Mouse (Mus musculus): Measurements from ENCODE around the gene Hbp1. TPM values are rescaled to one million over a fixed set of nuclear protein-coding genes. Genes with fewer than 3 reads are reported as not detected.

Gene Hbp1
- total RNA-seq, 2 experiments from 2014 or later: 21.4 to 22.1 TPM

DNA sequence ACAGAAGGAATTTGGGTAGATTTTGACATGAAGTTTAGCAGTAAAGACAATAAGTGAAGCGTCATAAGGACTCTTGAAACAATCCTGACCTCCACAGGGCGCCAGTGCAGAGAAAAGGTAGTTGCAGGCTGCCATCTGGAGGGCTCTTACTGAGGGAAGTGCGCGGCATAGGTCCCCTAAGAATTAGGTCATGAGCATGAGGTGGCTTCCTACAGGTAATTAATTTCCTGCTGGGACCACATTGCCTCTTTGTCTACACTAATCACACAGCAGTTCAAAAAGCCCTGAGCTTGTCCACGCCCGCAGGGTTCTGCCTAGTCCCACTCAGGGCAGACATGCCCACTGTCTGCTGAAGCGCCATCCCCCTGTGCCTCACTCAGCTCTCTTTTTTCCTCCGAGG is 53.3 kb downstream of the Hbp1 start:
- Histone ChIP-seq H3K4me3 (no peak overlapping the region), H3K27ac (peak overlapping the region; percentile 74)
- intact Hi-C loops (cut with DNase I): loop anchor here (2.0 to 5.0 kb wide), 4 partner anchors 38 to 185 kb away; partner anchors contain the start of gene Gpr22
- no peak for DNase-seq (ENCODE audit: extremely low spot score in 1 of 2, low spot score in 2 of 2)
- peak; percentile 26 for TF ChIP-seq CTCF (IDR thresholded peaks at IDR 0.05)

DNA sequence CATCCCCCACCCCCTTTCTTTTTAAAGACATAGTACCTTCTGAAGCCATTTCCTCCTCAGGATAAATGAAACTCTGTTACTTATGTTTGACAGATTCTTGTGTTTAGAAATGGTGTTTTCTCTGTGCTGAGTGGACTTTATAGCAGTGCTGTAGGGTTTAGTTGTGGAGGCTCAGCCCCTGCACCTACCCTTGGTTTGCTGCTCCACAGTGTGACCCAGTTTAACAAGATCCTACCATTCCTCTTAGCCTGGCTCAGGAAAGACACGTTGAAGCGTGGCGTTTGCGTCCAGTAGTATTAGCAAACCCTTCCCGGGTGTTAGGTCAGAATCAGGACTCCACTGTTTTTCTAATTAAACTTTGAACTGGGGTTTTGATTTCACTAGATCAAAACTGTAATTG is 54.0 kb downstream of the Hbp1 start:
- intact Hi-C loops (cut with DNase I): loop anchor here (2.0 to 5.0 kb wide), 4 partner anchors 37 to 184 kb away; partner anchors contain the start of gene Gpr22
- no peak overlapping the region for H3K4me3 ChIP-seq

DNA sequence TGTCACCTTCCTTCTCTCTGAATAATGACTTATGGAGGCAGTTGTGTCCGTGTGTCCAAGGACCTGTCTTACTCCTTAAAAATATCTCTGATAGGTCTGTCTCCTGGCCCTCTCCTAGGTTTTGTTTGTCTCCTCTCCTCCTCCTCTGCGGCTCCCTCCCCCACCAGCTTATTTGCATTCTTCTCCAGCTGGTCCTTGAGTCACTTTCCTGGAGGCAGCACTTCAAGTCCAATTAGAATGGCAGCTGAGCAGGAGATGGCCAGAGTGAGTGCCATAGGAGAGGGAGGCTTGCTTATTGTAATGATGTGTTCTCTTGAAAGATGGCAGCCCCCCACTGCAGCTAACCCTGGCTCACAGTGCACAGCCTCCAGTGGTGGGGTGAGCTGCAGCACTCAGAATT is 54.4 kb downstream of the Hbp1 start:
- DNase-seq (ENCODE audit: extremely low spot score in 1 of 2, low spot score in 2 of 2): peak; percentile 58 to 71
- H3K4me3 ChIP-seq: no peak overlapping the region
- no peak for TF ChIP-seq CTCF (IDR thresholded peaks at IDR 0.05)
- H3K27ac ChIP-seq: peak overlapping the region; percentile 74
- intact Hi-C loops (cut with DNase I): loop anchor here (2.0 to 5.0 kb wide), 4 partner anchors 37 to 184 kb away; partner anchors contain the start of gene Gpr22

More for the DNA sequence above, 54.0 kb downstream of the Hbp1 start:
- DNase-seq (ENCODE audit: extremely low spot score in 1 of 2, low spot score in 2 of 2): no peak
- peak overlapping the region; percentile 74 for H3K27ac ChIP-seq
- no peak for TF ChIP-seq CTCF (IDR thresholded peaks at IDR 0.05)

DNA sequence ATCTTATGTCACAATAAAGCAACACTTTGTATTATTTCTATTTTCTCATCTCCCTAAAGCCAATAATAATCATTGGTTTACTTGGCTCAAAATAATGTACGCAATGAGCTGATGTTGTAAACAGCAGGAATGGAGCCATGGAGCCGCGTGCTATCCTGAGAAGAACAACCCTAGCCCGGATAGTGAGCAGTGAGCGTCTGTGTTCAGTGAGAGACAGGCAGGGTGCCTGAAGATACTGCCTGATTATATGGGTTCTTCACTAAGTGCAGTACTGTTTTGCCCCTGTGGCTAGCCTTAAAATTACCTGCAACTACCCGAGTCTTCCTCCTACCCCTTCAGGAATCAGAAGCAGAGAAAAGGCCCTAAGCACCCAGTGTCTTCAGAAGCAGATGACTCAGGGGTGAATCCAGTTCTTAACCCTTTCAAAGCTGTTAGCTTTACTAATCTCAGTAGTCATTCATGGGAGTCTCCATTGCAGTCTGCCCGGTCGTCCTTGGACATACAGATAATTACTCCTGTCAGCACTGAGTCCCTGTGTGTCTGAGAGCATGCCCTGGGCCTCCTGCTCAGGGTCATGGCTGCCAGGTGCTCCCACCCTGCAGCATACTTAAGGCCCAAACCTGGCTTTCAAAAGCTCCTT is 55.1 kb downstream of the Hbp1 start:
- peak overlapping the region; percentile 74 for H3K27ac ChIP-seq
- intact Hi-C loops (cut with DNase I): loop anchor here (5.0 kb wide), 3 partner anchors 68 to 183 kb away; partner anchors contain the start of gene Gpr22
- no peak for TF ChIP-seq CTCF (IDR thresholded peaks at IDR 0.05)
- no peak overlapping the region for H3K4me3 ChIP-seq
- no peak for DNase-seq (ENCODE audit: extremely low spot score in 1 of 2, low spot score in 2 of 2)

DNA sequence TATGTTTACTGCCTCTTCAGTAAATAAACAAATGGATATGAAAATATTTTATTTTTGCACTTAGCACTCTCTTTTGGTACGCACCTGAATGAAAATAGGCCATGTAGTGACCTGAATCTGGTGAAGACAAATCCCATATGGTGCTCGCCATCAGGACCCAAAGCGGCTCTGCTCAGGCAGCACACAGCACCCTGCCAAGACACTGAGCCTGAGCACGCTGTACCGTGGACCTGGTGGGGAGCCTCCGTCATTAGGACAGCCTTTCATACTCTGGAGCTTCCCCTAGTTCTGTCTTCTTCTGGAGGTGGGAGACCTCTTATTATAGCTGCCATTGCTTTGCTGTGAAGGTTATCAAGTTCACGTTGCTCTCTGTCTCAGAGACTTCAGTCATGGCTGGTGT is 57.6 kb downstream of the Hbp1 start:
- DNase-seq (ENCODE audit: extremely low spot score in 1 of 2, low spot score in 2 of 2): no peak
- Histone ChIP-seq H3K27ac (peak overlapping the region; percentile 6; the same call in 1 of the 2 replicates), H3K4me3 (no peak overlapping the region)
- no peak for TF ChIP-seq CTCF (IDR thresholded peaks at IDR 0.05)
- intact Hi-C loops (cut with DNase I): no loop called here

DNA sequence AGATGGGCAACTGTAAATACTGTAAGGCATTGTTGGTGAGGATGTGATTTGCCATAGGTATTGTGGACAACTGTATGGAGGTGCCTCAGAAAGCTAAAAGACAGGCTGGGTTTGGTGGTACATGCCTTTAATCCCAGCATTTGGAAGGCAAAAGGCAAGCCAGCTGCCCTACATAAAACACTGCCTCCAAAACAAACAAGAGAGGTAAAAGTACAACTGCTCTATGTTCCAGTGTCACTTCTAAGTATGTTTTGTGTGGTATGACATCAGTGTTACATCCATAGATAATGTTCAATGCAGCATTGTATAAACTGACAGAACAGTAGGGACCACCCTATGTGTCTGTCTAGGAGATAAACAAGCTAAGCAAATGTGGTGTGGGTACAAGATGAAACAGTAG is 58.3 kb downstream of the Hbp1 start:
- no peak overlapping the region for H3K27ac ChIP-seq
- no peak for TF ChIP-seq CTCF (IDR thresholded peaks at IDR 0.05)
- DNase-seq (ENCODE audit: extremely low spot score in 1 of 2, low spot score in 2 of 2): no peak
- intact Hi-C loops (cut with DNase I): no loop called here
- H3K4me3 ChIP-seq: no peak overlapping the region

DNA sequence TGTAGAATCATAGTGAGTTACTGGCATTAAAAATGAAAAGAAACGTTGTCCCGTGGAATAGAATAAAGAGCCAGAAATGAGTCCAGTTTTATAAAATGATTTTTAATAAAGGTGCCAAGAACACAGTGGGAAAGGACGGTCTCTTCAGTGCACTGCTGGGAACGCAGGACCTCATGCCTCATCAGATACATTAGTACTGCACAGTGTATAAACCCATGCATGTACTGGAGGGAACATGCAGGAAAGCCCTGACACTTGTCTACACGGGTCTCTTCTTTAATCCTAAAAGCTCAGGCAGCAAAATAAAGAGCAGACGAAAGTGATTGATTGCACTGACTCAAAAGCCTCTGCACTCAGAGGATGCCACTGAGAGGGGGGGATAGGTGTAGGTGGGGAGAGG is 59.6 kb downstream of the Hbp1 start:
- DNase-seq (ENCODE audit: extremely low spot score in 1 of 2, low spot score in 2 of 2): no peak
- no peak for TF ChIP-seq CTCF (IDR thresholded peaks at IDR 0.05)
- intact Hi-C loops (cut with DNase I): no loop called here
- H3K4me3 ChIP-seq: no peak overlapping the region
- H3K27ac ChIP-seq: no peak overlapping the region; the same call in 1 of the 2 replicates

DNA sequence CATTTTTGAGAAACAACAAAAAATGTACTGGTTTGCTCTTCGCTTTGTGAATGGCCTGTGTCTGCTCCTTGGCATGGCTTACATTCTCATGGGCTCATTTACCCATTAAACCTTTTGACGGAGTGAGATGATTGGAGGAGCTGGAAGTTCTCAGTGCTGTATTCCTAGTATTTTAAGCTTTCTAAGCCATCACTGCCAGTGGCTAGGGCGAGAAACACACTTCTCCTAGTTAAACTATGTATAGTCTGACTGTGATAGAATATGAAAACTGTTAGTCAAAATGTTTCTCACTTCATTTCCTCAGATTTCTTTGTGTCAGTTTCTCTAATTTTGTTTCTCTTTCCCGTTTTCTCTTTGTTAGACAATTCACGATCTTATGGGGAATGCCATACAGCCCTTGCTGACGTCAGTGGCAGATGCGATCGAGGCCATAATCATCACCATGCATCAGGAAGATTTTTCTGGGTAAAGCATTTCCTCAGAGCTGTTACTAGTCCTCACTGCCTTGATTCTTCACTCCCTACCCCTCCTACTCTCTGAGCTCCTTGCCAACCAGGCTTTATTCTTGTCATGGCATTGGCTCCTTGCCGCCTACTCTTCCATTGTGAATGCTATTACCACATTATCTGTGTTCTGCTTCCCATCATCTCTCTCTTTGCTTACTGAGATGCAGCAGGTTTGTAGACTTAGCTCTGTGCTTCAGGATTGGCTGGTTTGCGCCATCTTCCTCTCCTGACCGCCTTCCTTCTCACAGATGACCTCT is 64.3 kb downstream of the Hbp1 start:
- H3K4me3 ChIP-seq: no peak overlapping the region
- no peak for TF ChIP-seq CTCF (IDR thresholded peaks at IDR 0.05)
- intact Hi-C loops (cut with DNase I): loop anchor here (5.0 kb wide), 1 partner anchor 129 kb away; no protein-coding TSS in a partner anchor
- peak overlapping the region; percentile 77 for H3K27ac ChIP-seq
- peak; percentile 39 to 74 for DNase-seq (ENCODE audit: extremely low spot score in 1 of 2, low spot score in 2 of 2)

DNA sequence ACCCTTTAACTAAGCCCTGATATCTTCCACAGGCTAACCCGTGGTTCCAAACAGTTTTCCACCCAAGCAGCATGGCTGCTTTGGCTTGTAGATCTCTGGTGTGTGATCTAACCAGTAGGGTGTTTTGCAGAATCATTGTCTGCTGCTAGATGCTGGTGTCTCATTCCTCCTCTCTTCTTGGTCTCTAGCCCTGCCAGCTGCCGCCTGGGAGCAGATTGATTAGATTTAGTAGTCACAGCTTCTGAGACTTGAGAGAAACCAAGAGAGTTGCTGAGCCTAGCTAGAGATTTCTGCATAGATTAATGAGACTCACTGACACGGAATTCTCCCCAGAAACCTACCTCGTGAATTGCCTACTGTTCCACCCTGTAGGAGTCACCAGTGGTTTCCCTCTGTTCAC is 65.3 kb downstream of the Hbp1 start:
- H3K4me3 ChIP-seq: no peak overlapping the region
- TF ChIP-seq CTCF (IDR thresholded peaks at IDR 0.05): no peak
- no peak for DNase-seq (ENCODE audit: extremely low spot score in 1 of 2, low spot score in 2 of 2)
- H3K27ac ChIP-seq: peak overlapping the region; percentile 77; the same call in 1 of the 2 replicates
- intact Hi-C loops (cut with DNase I): loop anchor here (5.0 kb wide), 1 partner anchor 128 kb away; no protein-coding TSS in a partner anchor

DNA sequence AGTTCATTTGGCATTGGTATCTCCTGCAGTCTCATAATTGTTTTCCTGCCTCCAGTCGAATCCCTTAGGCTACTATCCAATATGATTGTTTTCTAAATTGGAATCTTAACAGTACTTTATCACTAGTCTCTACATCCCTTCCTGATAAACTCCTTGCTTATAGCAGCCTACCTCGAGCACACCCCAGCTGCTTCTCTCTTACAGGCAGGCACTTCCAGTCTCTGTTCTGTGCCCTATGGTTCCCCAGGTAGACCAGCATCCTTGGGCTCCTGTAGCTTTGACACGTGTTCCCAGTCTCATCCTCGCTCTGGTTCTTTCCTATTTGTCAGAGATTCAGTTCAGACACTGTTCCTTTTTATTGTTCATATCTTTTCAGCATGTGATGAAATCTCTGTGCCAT is 66.0 kb downstream of the Hbp1 start:
- TF ChIP-seq CTCF (IDR thresholded peaks at IDR 0.05): no peak
- DNase-seq (ENCODE audit: extremely low spot score in 1 of 2, low spot score in 2 of 2): no peak
- Histone ChIP-seq H3K4me3 (no peak overlapping the region), H3K27ac (0 out of 2 replicates have a peak overlapping the region, but pooled peaks have one; percentile 77)
- intact Hi-C loops (cut with DNase I): no loop called here

DNA sequence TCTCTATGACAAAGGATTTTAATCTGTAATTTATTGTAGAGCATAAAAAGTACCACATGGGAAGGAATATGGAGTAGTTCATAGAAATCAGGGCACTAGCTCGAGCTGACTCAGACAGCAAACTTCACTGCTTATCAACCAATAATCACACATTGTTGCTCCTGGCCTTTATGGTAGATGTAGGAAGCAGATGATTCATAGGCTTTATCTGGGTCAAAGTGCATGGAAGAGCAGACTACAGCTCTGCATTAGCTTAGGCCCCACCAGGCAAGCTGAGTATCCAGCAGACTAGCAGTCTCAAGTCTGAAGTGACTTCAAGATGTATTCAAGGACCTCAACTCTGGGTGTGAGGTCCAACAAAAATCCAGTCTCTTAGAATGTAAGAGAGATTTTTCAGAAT is 67.6 kb downstream of the Hbp1 start:
- intact Hi-C loops (cut with DNase I): no loop called here
- no peak for DNase-seq (ENCODE audit: extremely low spot score in 1 of 2, low spot score in 2 of 2)
- no peak for TF ChIP-seq CTCF (IDR thresholded peaks at IDR 0.05)
- H3K4me3 ChIP-seq: no peak overlapping the region
- H3K27ac ChIP-seq: no peak overlapping the region

DNA sequence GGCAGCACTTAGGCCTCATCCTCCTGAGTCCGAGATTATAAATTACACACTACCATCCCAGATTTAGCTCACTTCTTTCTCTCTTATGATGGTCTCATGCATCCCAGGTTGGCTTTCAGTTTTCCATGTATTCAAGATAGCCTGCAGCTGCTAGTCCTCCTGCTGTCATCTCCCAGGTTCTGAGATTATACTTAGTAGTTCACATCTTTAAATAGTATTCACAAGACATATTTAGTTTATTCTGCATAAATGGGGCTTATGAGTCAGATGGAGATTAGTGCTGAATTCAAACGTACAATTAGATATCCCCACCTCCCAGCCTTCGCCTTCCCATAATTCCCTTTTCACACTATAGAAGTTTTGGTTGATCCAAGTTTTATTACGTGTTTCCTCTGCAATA is 73.6 kb downstream of the Hbp1 start:
- H3K4me3 ChIP-seq: no peak overlapping the region
- H3K27ac ChIP-seq: no peak overlapping the region
- intact Hi-C loops (cut with DNase I): no loop called here
- no peak for TF ChIP-seq CTCF (IDR thresholded peaks at IDR 0.05)
- DNase-seq (ENCODE audit: extremely low spot score in 1 of 2, low spot score in 2 of 2): no peak

Other genes with a start within 250 kb of the Hbp1 start
- gene Gpr22, start 236.6 kb downstream of the Hbp1 start, total RNA-seq (2021): 10 to 100 TPM; 49.5 to 54.4 TPM
- 10 to 100 TPM; 70.7 to 75.9 TPM for gene Prkar2b, start 110.8 kb upstream of the Hbp1 start, total RNA-seq (2021)